ENCODE assay signal across 8 mouse cellular contexts in genomic region chrX:167208506-167208820, GRCm38 (mm10). TPM values are rescaled to one million over a fixed set of nuclear protein-coding genes. Genes with fewer than 3 reads are reported as not detected.
DNase-seq lines count a peak whose midpoint lies in the region; ATAC-seq and TF ChIP-seq lines count a peak whose summit lies in the region.

No protein-coding gene starts in this region.

- 0 out of 2 replicates have a peak, but pooled peaks cover 3% of the 10 kb centered on the region for H3K27me3 ChIP-seq in kidney, embryonic 14.5 days (ENCODE audit: control insufficient read depth, insufficient read depth, low read length)
- H3K27me3 ChIP-seq in forebrain, embryonic 14.5 days (replicated peaks; ENCODE audit: control insufficient read depth, insufficient read depth, low read length), result no peaks in the 10 kb centered on the region
- H3K27me3 ChIP-seq in neural tube, embryonic 15.5 days (replicated peaks), result no peaks in the 10 kb centered on the region

- no peak for ATAC-seq in kidney, embryonic 14.5 days (ENCODE audit: low FRiP score, low TSS enrichment)
- peak; percentile 27; the same call in 1 of the 2 replicates for ATAC-seq in forebrain, embryonic 14.5 days
- ATAC-seq in neural tube, embryonic 15.5 days (ENCODE audit: low FRiP score), result peak; percentile 58

- no peak for TF ChIP-seq CTCF in lung, adult 2 months (IDR thresholded peaks at IDR 0.05; ENCODE audit: insufficient read depth, low read length)

- no peaks in the 10 kb centered on the region for H3K4me1 ChIP-seq in kidney, embryonic 14.5 days (ENCODE audit: control insufficient read depth, insufficient read depth, low read length)
- no peaks in the 10 kb centered on the region for H3K4me1 ChIP-seq in forebrain, embryonic 14.5 days (ENCODE audit: control insufficient read depth, insufficient read depth, low read length)
- H3K4me1 ChIP-seq in lung, adult 2 months (ENCODE audit: control insufficient read depth, insufficient read depth, low read length), result peaks cover 5% of the 10 kb centered on the region
- peaks cover 13% of the 10 kb centered on the region; the same call in 1 of the 2 replicates for H3K4me1 ChIP-seq in neural tube, embryonic 15.5 days

- WGBS in kidney, embryonic 14.5 days, result 30% methylated on average over 16 of the region's 16 CpGs
- WGBS in forebrain, embryonic 14.5 days, result 20% methylated on average over 16 of the region's 16 CpGs
- WGBS in lung, adult 2 months, result 27% methylated on average over 16 of the region's 16 CpGs
- 20% methylated on average over 16 of the region's 16 CpGs for WGBS in neural tube, embryonic 15.5 days

- no peak for DNase-seq in kidney, adult 18-20 months
- peak; percentile 5 for DNase-seq in adipocyte (ENCODE audit: low spot score)
- DNase-seq in forebrain, embryonic 14.5 days (ENCODE audit: low spot score), result peak; percentile 66
- peak; percentile 63 for DNase-seq in induced T-regulatory cell, adult 2 months (ENCODE audit: low read depth)
- DNase-seq in lung, adult 2 months, result peak; percentile 56
- DNase-seq in T-cell, adult 2 months (ENCODE audit: low spot score), result no peak

- H3K4me2 ChIP-seq in kidney, embryonic 14.5 days (replicated peaks; ENCODE audit: low read depth, low read length), result peak overlapping the region; percentile 45
- H3K4me2 ChIP-seq in forebrain, embryonic 14.5 days (ENCODE audit: low read length), result no peak overlapping the region; the same call in 1 of the 2 replicates
- H3K4me2 ChIP-seq in neural tube, embryonic 15.5 days, result no peak overlapping the region

- no peaks in the 10 kb centered on the region for H3K36me3 ChIP-seq in kidney, embryonic 14.5 days (ENCODE audit: control insufficient read depth, insufficient read depth, low read length)
- peaks cover 6% of the 10 kb centered on the region; the same call in 1 of the 2 replicates for H3K36me3 ChIP-seq in forebrain, embryonic 14.5 days (ENCODE audit: control insufficient read depth, insufficient read depth, low read length)
- no peaks in the 10 kb centered on the region for H3K36me3 ChIP-seq in neural tube, embryonic 15.5 days

- peak overlapping the region; percentile 65 for H3K27ac ChIP-seq in kidney, embryonic 14.5 days (ENCODE audit: low read depth, low read length)
- H3K27ac ChIP-seq in forebrain, embryonic 14.5 days (ENCODE audit: low read depth, low read length), result peak overlapping the region; percentile 92
- peak overlapping the region; percentile 91 for H3K27ac ChIP-seq in neural tube, embryonic 15.5 days (replicated peaks)

- peak overlapping the region; percentile 68 for H3K9ac ChIP-seq in kidney, embryonic 14.5 days (ENCODE audit: low read depth, low read length)
- H3K9ac ChIP-seq in forebrain, embryonic 14.5 days (ENCODE audit: low read length), result peak overlapping the region; percentile 87
- peak overlapping the region; percentile 75 for H3K9ac ChIP-seq in neural tube, embryonic 15.5 days (replicated peaks)

- peak; percentile 60; the same call in 1 of the 2 replicates for TF ChIP-seq POLR2A in lung, adult 2 months (IDR thresholded peaks at IDR 0.05; ENCODE audit: borderline replicate concordance, extremely low read depth, low read depth, low read length)

- peak overlapping the region; percentile 54 for H3K4me3 ChIP-seq in kidney, embryonic 14.5 days (ENCODE audit: low read length)
- H3K4me3 ChIP-seq in forebrain, embryonic 14.5 days (ENCODE audit: low read depth, low read length), result peak overlapping the region; percentile 46
- peak overlapping the region; percentile 100 for H3K4me3 ChIP-seq in lung, adult 2 months (replicated peaks; ENCODE audit: extremely low read depth, low read depth, low read length)
- peak overlapping the region; percentile 54 for H3K4me3 ChIP-seq in neural tube, embryonic 15.5 days (replicated peaks)

- no peaks in the 10 kb centered on the region for H3K9me3 ChIP-seq in kidney, embryonic 14.5 days (ENCODE audit: control insufficient read depth, low read length)
- no peaks in the 10 kb centered on the region for H3K9me3 ChIP-seq in forebrain, embryonic 14.5 days (replicated peaks; ENCODE audit: control insufficient read depth, low read length)
- H3K9me3 ChIP-seq in neural tube, embryonic 15.5 days (replicated peaks), result no peaks in the 10 kb centered on the region

RNA-seq across cellular contexts. Expression of gene Tmsb4x, which starts 0.7 kb away (rescaled TPM):
- polyA plus RNA-seq in kidney, embryonic 14.5 days (2014; fragmentation: Nextera tagmentation; extraction: Ambion mirVana), result 2,072 and 3,120 TPM in 2 replicates
- 7,141 and 7,206 TPM in 2 replicates for polyA plus RNA-seq in forebrain, embryonic 14.5 days (2014; fragmentation: Nextera tagmentation; extraction: Ambion mirVana)
- polyA plus RNA-seq in lung, adult 2 months (2012; rRNA removed), result 450 and 779 TPM in 2 replicates
- polyA plus RNA-seq in neural tube, embryonic 15.5 days (2015; fragmentation: Nextera tagmentation; extraction: Ambion mirVana), result 4,491 and 5,117 TPM in 2 replicates

RNA-seq across cellular contexts. Expression of gene Tlr8, which starts 55.7 kb away (rescaled TPM):
- polyA plus RNA-seq in kidney, embryonic 14.5 days (2014; fragmentation: Nextera tagmentation; extraction: Ambion mirVana), result 0.10 and 0.12 TPM in 2 replicates
- 0.17 and 0.22 TPM in 2 replicates for polyA plus RNA-seq in forebrain, embryonic 14.5 days (2014; fragmentation: Nextera tagmentation; extraction: Ambion mirVana)
- polyA plus RNA-seq in lung, adult 2 months (2012; rRNA removed), result 1.4 and 2.5 TPM in 2 replicates
- polyA plus RNA-seq in neural tube, embryonic 15.5 days (2015; fragmentation: Nextera tagmentation; extraction: Ambion mirVana), result 0.08 TPM in 1 of 2 replicates, not detected in the other

Comparison
In these comparisons a context has a peak if more than half of its experiments do, and no peak if none do; other contexts are left out.
1. H3K4me3 ChIP-seq: peak in every context shown above with its lines; median percentile 100 in lung, adult 2 months; 54 in kidney, embryonic 14.5 days; 54 in neural tube, embryonic 15.5 days; 46 in forebrain, embryonic 14.5 days.
2. DNase-seq: peak in adipocyte (single experiment), forebrain, embryonic 14.5 days (single experiment), induced T-regulatory cell, adult 2 months (single experiment) and lung, adult 2 months (single experiment); none in kidney, adult 18-20 months (single experiment) and T-cell, adult 2 months (single experiment).
3. Peak in every context shown above with its lines, with median percentiles within 50 percentile points of each other: H3K27ac ChIP-seq and H3K9ac ChIP-seq.